Mouse (Mus musculus) T-helper 1 cell (primary cell): ENCODE results near the gene Smg5.

Source experiments
- in situ Hi-C: fragments of 300-600 bp; cut with MboI, MseI; formaldehyde crosslinking; loops from one replicate; pipeline ENCODE4 v1.15.1; 2025; ENCODE audit warnings: high pct_unique_total_duplicates

Gene Smg5

GRCm38 (mm10) chr3:88393776-88394375 is 57.8 kb downstream of the Smg5 start:
- in situ Hi-C loops, result no loop called here

- in situ Hi-C loops, result loop anchor here (5.0 kb wide), 1 partner anchor 257 kb away; the partner anchor contains the start of gene Rxfp4
Measured at GRCm38 (mm10) chr3:88395288-88395687, 59.2 kb downstream of the Smg5 start.

GRCm38 (mm10) chr3:88395742-88396141 is 59.7 kb downstream of the Smg5 start:
- in situ Hi-C loops, result loop anchor here (5.0 kb wide), 1 partner anchor 257 kb away; the partner anchor contains the start of gene Rxfp4

- in situ Hi-C loops, result loop anchor here (5.0 kb wide), 1 partner anchor 254 kb away; the partner anchor contains the start of gene Rxfp4
Measured at GRCm38 (mm10) chr3:88398666-88399065, 62.6 kb downstream of the Smg5 start.

GRCm38 (mm10) chr3:88403522-88404230 is 67.6 kb downstream of the Smg5 start:
- in situ Hi-C loops, result no loop called here

- in situ Hi-C loops, result loop anchor here (5.0 kb wide), 1 partner anchor 65 kb away; no protein-coding TSS in a partner anchor
Measured at GRCm38 (mm10) chr3:88407090-88407489, 71.0 kb downstream of the Smg5 start.

GRCm38 (mm10) chr3:88407529-88407928 is 71.5 kb downstream of the Smg5 start:
- in situ Hi-C loops, result loop anchor here (5.0 kb wide), 1 partner anchor 65 kb away; no protein-coding TSS in a partner anchor

- in situ Hi-C loops, result loop anchor here (5.0 kb wide), 1 partner anchor 63 kb away; no protein-coding TSS in a partner anchor
Measured at GRCm38 (mm10) chr3:88408953-88409352, 72.9 kb downstream of the Smg5 start.

- in situ Hi-C loops, result loop anchor here (5.0 kb wide), 1 partner anchor 62 kb away; no protein-coding TSS in a partner anchor
Measured at GRCm38 (mm10) chr3:88409741-88410644, 73.9 kb downstream of the Smg5 start, which contains the start of gene Pmf1. Gene Pmf1 (minus strand): TSS chr3:88410331.

GRCm38 (mm10) chr3:88410645-88411031 is 74.6 kb downstream of the Smg5 start:
- in situ Hi-C loops, result no loop called here

- in situ Hi-C loops, result no loop called here
Measured at GRCm38 (mm10) chr3:88411681-88412080, 75.6 kb downstream of the Smg5 start.
